ENCODE assay signal across 9 mouse cellular contexts in genomic region chr15:102673548-102673947, GRCm38 (mm10). TPM values are rescaled to one million over a fixed set of nuclear protein-coding genes. Genes with fewer than 3 reads are reported as not detected.
DNase-seq lines count a peak whose midpoint lies in the region; ATAC-seq lines count a peak whose summit lies in the region.
"Had no signal": no experiment of that assay in that cellular context is flagged by ENCODE, and none has a peak within 500 bp of the region (broad histone marks: within the 10 kb centered on the region; RNA-seq: fewer than 3 reads in every experiment).

No protein-coding gene starts in this region.

- no peaks in the 10 kb centered on the region for H3K9me3 ChIP-seq in embryonic facial prominence, embryonic 12.5 days
- H3K9me3 ChIP-seq in limb, embryonic 11.5 days (ENCODE audit: control insufficient read depth, low read length), result no peaks in the 10 kb centered on the region
- H3K9me3 ChIP-seq in midbrain, embryonic 13.5 days, result no peaks in the 10 kb centered on the region

- no peak overlapping the region for H3K9ac ChIP-seq in embryonic facial prominence, embryonic 12.5 days
- H3K9ac ChIP-seq in limb, embryonic 11.5 days (ENCODE audit: low read length), result no peak overlapping the region
- 0 out of 2 replicates have a peak overlapping the region, but pooled peaks have one; percentile 19 for H3K9ac ChIP-seq in midbrain, embryonic 13.5 days (replicated peaks)

- H3K36me3 ChIP-seq in embryonic facial prominence, embryonic 12.5 days, result no peaks in the 10 kb centered on the region
- no peaks in the 10 kb centered on the region; the same call in 1 of the 2 replicates for H3K36me3 ChIP-seq in limb, embryonic 11.5 days (ENCODE audit: control insufficient read depth, insufficient read depth, low read length)
- H3K36me3 ChIP-seq in midbrain, embryonic 13.5 days, result no peaks in the 10 kb centered on the region

- H3K27ac ChIP-seq in embryonic facial prominence, embryonic 12.5 days, result peak overlapping the region; percentile 100
- H3K27ac ChIP-seq in limb, embryonic 11.5 days (replicated peaks; ENCODE audit: low read depth, low read length), result peak overlapping the region; percentile 65; the same call in 1 of the 2 replicates
- H3K27ac ChIP-seq in midbrain, embryonic 13.5 days, result peak overlapping the region; percentile 99

- peak overlapping the region; percentile 15; the same call in 1 of the 2 replicates for H3K4me3 ChIP-seq in embryonic facial prominence, embryonic 12.5 days
- 0 out of 2 replicates have a peak overlapping the region, but pooled peaks have one; percentile 7 for H3K4me3 ChIP-seq in limb, embryonic 11.5 days (ENCODE audit: low read depth, low read length)
- peak overlapping the region; percentile 28 for H3K4me3 ChIP-seq in midbrain, embryonic 13.5 days (replicated peaks)

- 4% methylated on average over 10 of the region's 10 CpGs for WGBS in embryonic facial prominence, embryonic 12.5 days
- under 1% methylated on average over 10 of the region's 10 CpGs for WGBS in limb, embryonic 11.5 days
- 2% methylated on average over 10 of the region's 10 CpGs for WGBS in midbrain, embryonic 13.5 days

- H3K27me3 ChIP-seq in embryonic facial prominence, embryonic 12.5 days, result no peaks in the 10 kb centered on the region
- no peaks in the 10 kb centered on the region for H3K27me3 ChIP-seq in limb, embryonic 11.5 days (ENCODE audit: control insufficient read depth, insufficient read depth, low read length)
- no peaks in the 10 kb centered on the region for H3K27me3 ChIP-seq in midbrain, embryonic 13.5 days

- peaks cover 22% of the 10 kb centered on the region for H3K4me1 ChIP-seq in embryonic facial prominence, embryonic 12.5 days
- no peaks in the 10 kb centered on the region for H3K4me1 ChIP-seq in limb, embryonic 11.5 days (ENCODE audit: control insufficient read depth, insufficient read depth, low read length)
- H3K4me1 ChIP-seq in midbrain, embryonic 13.5 days (replicated peaks), result peaks cover 47% of the 10 kb centered on the region

- peak overlapping the region; percentile 65 for H3K4me2 ChIP-seq in embryonic facial prominence, embryonic 12.5 days (replicated peaks)
- H3K4me2 ChIP-seq in limb, embryonic 11.5 days (ENCODE audit: low read depth, severe bottlenecking), result peak overlapping the region; percentile 60
- peak overlapping the region; percentile 78 for H3K4me2 ChIP-seq in midbrain, embryonic 13.5 days (replicated peaks)

- ATAC-seq in embryonic facial prominence, embryonic 12.5 days (ENCODE audit: insufficient number of reproducible peaks, insufficient read depth, low FRiP score, low TSS enrichment), result peak; percentile 8; the same call in 1 of the 2 replicates
- ATAC-seq in limb, embryonic 11.5 days (ENCODE audit: insufficient number of reproducible peaks, low FRiP score, low TSS enrichment, low read depth), result no peak
- ATAC-seq in midbrain, embryonic 13.5 days, result peak; percentile 55

- DNase-seq in brain, adult 2 months (ENCODE audit: low read depth, low spot score), result peak; percentile 96
- peak; percentile 86 for DNase-seq in heart, adult 8-10 months (ENCODE audit: low spot score)
- DNase-seq in kidney, adult 18-20 months, result peak; percentile 53
- peak; percentile 70 for DNase-seq in limb, embryonic 11.5 days (ENCODE audit: low spot score)
- DNase-seq in testis, postnatal 10 days (ENCODE audit: low spot score), result peak; percentile 61
- DNase-seq in spleen, postnatal 36 days (ENCODE audit: low spot score in 2 of 2), result no peak

RNA-seq across cellular contexts. Expression of gene Atp5g2, which starts 1.4 kb away (rescaled TPM):
- 61.0 and 68.1 TPM in 2 replicates for polyA plus RNA-seq in embryonic facial prominence, embryonic 12.5 days (2016; fragmentation: Nextera tagmentation; extraction: Ambion mirVana)
- 10 to 100 TPM; 21.1 to 79.9 (median 33.0) TPM for total RNA-seq in heart, adult 8-10 months (2022)
- 63.9 and 73.3 TPM in 2 replicates for polyA plus RNA-seq in limb, embryonic 11.5 days (2014; fragmentation: Nextera tagmentation; extraction: Ambion mirVana)
- polyA plus RNA-seq in midbrain, embryonic 13.5 days (2015; fragmentation: Nextera tagmentation; extraction: Ambion mirVana), result 58.9 and 59.1 TPM in 2 replicates

RNA-seq across cellular contexts. Expression of gene Atf7, which starts 48.3 kb away (rescaled TPM):
- polyA plus RNA-seq in embryonic facial prominence, embryonic 12.5 days (2016; fragmentation: Nextera tagmentation; extraction: Ambion mirVana), result 33.7 and 34.2 TPM in 2 replicates
- total RNA-seq in heart, adult 8-10 months (2022), result 10 to 100 TPM; 46.6 to 54.0 (median 52.1) TPM
- 19.7 and 22.4 TPM in 2 replicates for polyA plus RNA-seq in limb, embryonic 11.5 days (2014; fragmentation: Nextera tagmentation; extraction: Ambion mirVana)
- polyA plus RNA-seq in midbrain, embryonic 13.5 days (2015; fragmentation: Nextera tagmentation; extraction: Ambion mirVana), result 15.9 and 22.1 TPM in 2 replicates

RNA-seq across cellular contexts. Expression of gene Calcoco1, which starts 48.4 kb away (rescaled TPM):
- polyA plus RNA-seq in embryonic facial prominence, embryonic 12.5 days (2016; fragmentation: Nextera tagmentation; extraction: Ambion mirVana), result 46.4 and 50.2 TPM in 2 replicates
- total RNA-seq in heart, adult 8-10 months (2022), result 100 to 1,000 TPM; 117 to 143 (median 127) TPM
- 34.4 and 36.4 TPM in 2 replicates for polyA plus RNA-seq in limb, embryonic 11.5 days (2014; fragmentation: Nextera tagmentation; extraction: Ambion mirVana)
- 41.9 and 51.1 TPM in 2 replicates for polyA plus RNA-seq in midbrain, embryonic 13.5 days (2015; fragmentation: Nextera tagmentation; extraction: Ambion mirVana)

RNA-seq across cellular contexts. Expression of gene Gm28047, which starts 48.7 kb away (rescaled TPM):
- polyA plus RNA-seq in embryonic facial prominence, embryonic 12.5 days (2016; fragmentation: Nextera tagmentation; extraction: Ambion mirVana), result not detected in 2 replicates
- total RNA-seq in heart, adult 8-10 months (2022), result 1 to 10 TPM in 1 of 4 experiments, not detected in 3; 1.4 TPM
- polyA plus RNA-seq in limb, embryonic 11.5 days (2014; fragmentation: Nextera tagmentation; extraction: Ambion mirVana), result not detected in 2 replicates
- polyA plus RNA-seq in midbrain, embryonic 13.5 days (2015; fragmentation: Nextera tagmentation; extraction: Ambion mirVana), result not detected in 2 replicates
- total RNA-seq: common myeloid progenitor, adult 5-6 weeks had no signal

Comparison
In these comparisons a context has a peak if more than half of its experiments do, and no peak if none do; other contexts are left out.
1. DNase-seq: peak in brain, adult 2 months (single experiment), heart, adult 8-10 months (single experiment), kidney, adult 18-20 months (single experiment), limb, embryonic 11.5 days (single experiment) and testis, postnatal 10 days (single experiment); none in spleen, postnatal 36 days (0 of 2).
2. Peak in every context shown above with its lines, with median percentiles within 50 percentile points of each other: H3K27ac ChIP-seq, H3K4me2 ChIP-seq and H3K4me3 ChIP-seq.